Comparison of ENCODE assay signal across 35 mouse cellular contexts in the genomic region with DNA sequence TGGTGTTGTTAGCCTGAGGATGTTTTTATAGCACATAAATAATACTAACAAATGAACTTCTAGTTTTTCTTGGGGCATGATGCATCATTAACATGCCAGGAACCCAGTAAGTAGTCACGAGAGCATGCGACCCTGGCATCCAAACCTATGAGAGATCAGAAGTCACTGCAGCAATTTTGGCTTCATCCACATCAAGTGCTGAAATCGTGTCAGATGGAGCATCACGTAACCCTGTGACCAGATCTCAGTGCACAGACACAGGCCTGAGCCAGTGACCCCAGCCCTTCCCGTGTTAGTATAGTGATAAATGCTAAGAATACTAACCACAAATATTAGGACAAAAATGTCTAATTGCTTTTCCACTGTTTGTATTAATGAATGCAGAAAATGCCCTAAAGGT.
"Had no signal": no experiment of that assay in that cellular context is flagged by ENCODE, and none has a peak within 500 bp of the region (broad histone marks: within the 10 kb centered on the region; RNA-seq: fewer than 3 reads in every experiment).

No protein-coding gene starts in this region.

- H3K9ac ChIP-seq: heart, embryonic 12.5 days; heart, embryonic 13.5 days; heart, embryonic 15.5 days; hindbrain, embryonic 12.5 days; hindbrain, embryonic 13.5 days; hindbrain, embryonic 14.5 days; hindbrain, embryonic 15.5 days; intestine, embryonic 15.5 days; kidney, embryonic 15.5 days had no signal

- H3K4me2 ChIP-seq: heart, embryonic 11.5 days; heart, embryonic 12.5 days; heart, embryonic 13.5 days; heart, embryonic 15.5 days; hindbrain, embryonic 12.5 days; hindbrain, embryonic 13.5 days; hindbrain, embryonic 14.5 days; hindbrain, embryonic 15.5 days; intestine, embryonic 15.5 days; kidney, embryonic 15.5 days had no signal

- H3K9me3 ChIP-seq: heart, embryonic 12.5 days; heart, embryonic 13.5 days; heart, embryonic 15.5 days; hindbrain, embryonic 10.5 days; hindbrain, embryonic 12.5 days; hindbrain, embryonic 13.5 days; hindbrain, embryonic 15.5 days; intestine, embryonic 15.5 days; kidney, embryonic 15.5 days had no signal

- H3K27ac ChIP-seq: heart, embryonic 13.5 days; heart, embryonic 15.5 days; hindbrain, embryonic 10.5 days; hindbrain, embryonic 12.5 days; hindbrain, embryonic 13.5 days; hindbrain, embryonic 14.5 days; hindbrain, embryonic 15.5 days; hindbrain, postnatal 0 days; intestine, embryonic 15.5 days; kidney, embryonic 15.5 days; kidney, postnatal 0 days; layer of hippocampus, adult 2 months; left cerebral cortex, adult 2 months had no signal

- H3K4me3 ChIP-seq: heart, embryonic 12.5 days; heart, embryonic 13.5 days; heart, embryonic 15.5 days; hindbrain, embryonic 10.5 days; hindbrain, embryonic 12.5 days; hindbrain, embryonic 13.5 days; hindbrain, embryonic 15.5 days; intestine, embryonic 15.5 days; kidney, embryonic 15.5 days; layer of hippocampus, adult 2 months; left cerebral cortex, adult 2 months had no signal

- DNase-seq: heart, postnatal 10 days; heart, postnatal 14 days; heart, postnatal 36 days; heart, postnatal 4 days; kidney, adult 11 months; kidney, adult 18-20 months; kidney, adult 2 months; kidney, adult 8-10 months; kidney, adult 9 months; kidney, postnatal 10 days; kidney, postnatal 14 days; kidney, postnatal 25 days; kidney, postnatal 36 days; kidney, postnatal 4 days; layer of hippocampus, adult 9-11 months; layer of hippocampus, postnatal 36 days had no signal

- H3K27me3 ChIP-seq: heart, embryonic 12.5 days; heart, embryonic 13.5 days; heart, embryonic 15.5 days; hindbrain, embryonic 12.5 days; hindbrain, embryonic 13.5 days; hindbrain, embryonic 15.5 days; intestine, embryonic 15.5 days; kidney, embryonic 15.5 days had no signal

- ATAC-seq: hindbrain, embryonic 16.5 days; hindbrain, postnatal 0 days; inflammation-experienced regulatory T-cells, adult 6 months; intestine, embryonic 15.5 days; intestine, embryonic 16.5 days; intestine, postnatal 0 days had no signal

- H3K4me1 ChIP-seq: heart, embryonic 15.5 days; hindbrain, embryonic 12.5 days; hindbrain, embryonic 13.5 days; hindbrain, embryonic 15.5 days; intestine, embryonic 15.5 days; kidney, embryonic 15.5 days had no signal

- H3K36me3 ChIP-seq: heart, embryonic 12.5 days; heart, embryonic 13.5 days; heart, embryonic 15.5 days; hindbrain, embryonic 10.5 days; hindbrain, embryonic 12.5 days; hindbrain, embryonic 13.5 days; hindbrain, embryonic 15.5 days; intestine, embryonic 15.5 days; kidney, embryonic 15.5 days had no signal
